Mouse (Mus musculus) heart, postnatal 0 days (tissue): ENCODE data around the gene R3hcc1l. TPM values are rescaled to one million over a fixed set of nuclear protein-coding genes. Genes with fewer than 3 reads are reported as not detected.
A peak's percentile ranks its signal among the peaks of the same experiment; 100 is the strongest.

Experiments
- ATAC-seq: fragments of 200-750 bp; cut with Nextera tagmentation; 2 replicates; pipeline ENCODE4 v1.8.0; 2017; ENCODE audit warnings: low read depth, moderate number of reproducible peaks, moderate library complexity; ENCODE audit not compliant: insufficient read depth
- DNase-seq: peaks from one replicate; pipeline ENCODE4 v3.0.0-alpha.2; 2016; ENCODE audit warnings: low spot score
- H3K27ac ChIP-seq: fragments of 300-500 bp; sonication (generic); 2 replicates; pipeline ENCODE4 v1.5.1; 2014; ENCODE audit warnings: low read depth, mild to moderate bottlenecking
- H3K27me3 ChIP-seq: fragments of 300-500 bp; sonication (generic); 2 replicates; pipeline ENCODE4 v1.6.1; 2014; ENCODE audit warnings: low read length, mixed read lengths; ENCODE audit not compliant: control insufficient read depth, insufficient read depth
- H3K36me3 ChIP-seq: fragments of 300-500 bp; sonication (generic); replicated peaks from 2 replicates; pipeline ENCODE4 v1.6.1; 2014; ENCODE audit warnings: low read length, mixed read lengths; ENCODE audit not compliant: control insufficient read depth, insufficient read depth
- H3K4me1 ChIP-seq: fragments of 300-500 bp; sonication (generic); 2 replicates; pipeline ENCODE4 v1.6.1; 2014; ENCODE audit warnings: antibody characterized with exemption; ENCODE audit not compliant: control insufficient read depth, insufficient read depth
- H3K4me2 ChIP-seq: fragments of 300-500 bp; sonication (generic); 2 replicates; pipeline ENCODE4 v1.6.1; 2014; ENCODE audit warnings: low read depth, mild to moderate bottlenecking, low read length, moderate library complexity
- H3K4me3 ChIP-seq: fragments of 300-500 bp; sonication (generic); 2 replicates; pipeline ENCODE4 v1.5.1; 2014; ENCODE audit warnings: low read depth, low read length
- H3K9ac ChIP-seq: fragments of 300-500 bp; sonication (generic); replicated peaks from 2 replicates; pipeline ENCODE4 v1.6.1; 2014; ENCODE audit warnings: low read depth, low read length, mixed read lengths
- H3K9me3 ChIP-seq: fragments of 300-500 bp; sonication (generic); replicated peaks from 2 replicates; pipeline ENCODE4 v1.6.1; 2016; ENCODE audit warnings: low read length; ENCODE audit not compliant: control insufficient read depth
- CTCF ChIP-seq: IDR thresholded peaks from 2 replicates; pipeline ENCODE4 v1.5.1; 2016; ENCODE audit warnings: antibody characterized with exemption, control low read depth, low read depth
- EP300 ChIP-seq: IDR thresholded peaks from 2 replicates; pipeline ENCODE4 v1.6.1; 2016; ENCODE audit warnings: antibody characterized with exemption, low read depth
- WGBS: fragments of 180-500 bp; shearing (Covaris S2); extraction: QIAGEN DNeasy Blood & Tissue Kit; methylation state at CpG from one replicate; pipeline ENCODE4 v1.1.7; 2014; 5-methylcytosine and 5-hydroxymethylcytosine counted together
- polyA plus RNA-seq: library from polyadenylated mRNA; unstranded; fragments of >200 nt; fragmentation: Nextera tagmentation; extraction: Ambion mirVana; gene quantifications from 2 replicates; pipeline ENCODE4 v1.2.1, GENCODE M21; 2015
- total RNA-seq: library from RNA; depleted of rRNA; stranded (reverse); fragments of >200 nt; gene quantifications from 2 replicates; pipeline ENCODE4 v1.2.3, GENCODE M21; 2014; ENCODE audit warnings: low replicate concordance

The R3hcc1l gene
- total and polyA plus RNA-seq, 2 experiments from 2014 or later = 10.2 to 20.6 TPM

DNA sequence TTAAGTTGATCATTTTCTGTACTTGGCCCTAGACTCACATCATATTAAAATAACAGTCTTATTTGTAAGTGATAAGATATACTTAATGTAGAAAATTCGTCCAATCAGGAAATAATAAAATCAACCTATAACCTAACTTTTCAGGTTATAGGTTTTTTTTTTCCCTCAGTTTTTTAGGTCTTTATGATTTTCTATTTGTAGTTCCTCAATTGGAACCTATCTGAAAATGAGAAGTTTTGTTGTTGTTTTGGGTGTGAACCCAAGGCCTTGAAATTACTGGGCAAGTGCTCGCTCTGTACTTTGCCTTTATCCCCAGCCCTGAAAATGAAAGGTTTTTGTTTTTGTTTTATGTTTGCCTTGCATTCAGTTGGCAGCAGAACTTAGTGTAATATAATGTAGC is 6.1 kb downstream of the R3hcc1l start:
- WGBS = 95% methylated on average over 2 of the region's 2 CpGs
- ATAC-seq = no peak
- TF ChIP-seq EP300 (no peak), CTCF (no peak)
- Histone ChIP-seq H3K27me3 (no peaks in the 10 kb centered on the region), H3K36me3 (no peaks in the 10 kb centered on the region), H3K9me3 (no peaks in the 10 kb centered on the region), H3K4me1 (peaks cover 7% of the 10 kb centered on the region; the same call in 1 of the 2 replicates), H3K4me2 (no peak overlapping the region), H3K27ac (no peak overlapping the region), H3K9ac (no peak overlapping the region), H3K4me3 (no peak overlapping the region)
- DNase-seq = no peak

DNA sequence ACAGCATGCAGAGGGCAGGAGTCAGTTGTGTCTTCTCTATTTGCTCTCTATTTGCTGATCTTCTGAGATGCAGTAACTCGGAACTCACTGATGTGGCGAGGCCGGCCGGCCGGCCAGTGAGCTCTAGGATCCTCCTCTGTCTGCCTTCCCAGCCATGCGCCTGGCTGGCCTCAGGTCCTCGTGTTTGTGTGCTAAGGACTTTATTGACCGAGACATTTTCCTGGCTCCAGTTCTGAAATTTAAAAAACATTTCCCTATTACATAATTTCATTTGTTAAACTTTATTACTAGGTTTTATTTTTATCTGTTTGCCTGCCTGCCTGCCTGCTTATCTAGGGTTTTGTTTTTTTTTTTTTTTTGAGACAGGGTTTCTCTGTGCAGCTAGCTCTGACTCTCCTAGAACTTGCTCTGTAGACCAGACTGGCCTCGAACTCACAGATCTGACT is 11.5 kb downstream of the R3hcc1l start:
- WGBS = 42% methylated on average over 9 of the region's 9 CpGs
- DNase-seq = no peak
- H3K4me2 ChIP-seq = no peak overlapping the region
- no peak overlapping the region for H3K4me3 ChIP-seq
- no peak for ATAC-seq
- H3K36me3 ChIP-seq = no peaks in the 10 kb centered on the region
- no peaks in the 10 kb centered on the region for H3K9me3 ChIP-seq
- 0 out of 2 replicates have a peak, but pooled peaks cover 3% of the 10 kb centered on the region for H3K4me1 ChIP-seq
- H3K9ac ChIP-seq = no peak overlapping the region
- no peak overlapping the region for H3K27ac ChIP-seq
- H3K27me3 ChIP-seq = no peaks in the 10 kb centered on the region
- TF ChIP-seq EP300 = no peak
- TF ChIP-seq CTCF = no peak

DNA sequence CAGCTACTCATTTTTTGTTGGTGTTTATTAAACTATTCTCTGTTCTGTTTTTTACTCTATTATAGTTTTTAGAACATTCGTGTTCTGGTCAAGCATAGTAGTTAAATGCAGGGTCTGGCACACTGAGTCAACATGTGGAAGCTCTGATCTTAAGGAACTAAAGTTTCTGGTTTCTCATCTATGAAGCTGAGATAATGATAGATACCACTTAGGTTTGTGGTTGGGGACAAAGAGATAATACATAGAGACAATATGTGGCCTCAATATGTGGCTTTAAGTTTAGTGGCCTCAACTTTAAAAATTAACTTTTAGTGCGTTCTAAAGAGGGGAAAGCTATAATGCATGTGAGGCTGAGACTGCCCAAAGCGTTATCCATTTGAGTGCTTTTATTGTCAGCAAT is 15.9 kb downstream of the R3hcc1l start:
- no peak overlapping the region for H3K4me3 ChIP-seq
- TF ChIP-seq CTCF (no peak), EP300 (no peak)
- whole genome bisulfite sequencing = 86% methylated on average over 3 of the region's 3 CpGs

DNA sequence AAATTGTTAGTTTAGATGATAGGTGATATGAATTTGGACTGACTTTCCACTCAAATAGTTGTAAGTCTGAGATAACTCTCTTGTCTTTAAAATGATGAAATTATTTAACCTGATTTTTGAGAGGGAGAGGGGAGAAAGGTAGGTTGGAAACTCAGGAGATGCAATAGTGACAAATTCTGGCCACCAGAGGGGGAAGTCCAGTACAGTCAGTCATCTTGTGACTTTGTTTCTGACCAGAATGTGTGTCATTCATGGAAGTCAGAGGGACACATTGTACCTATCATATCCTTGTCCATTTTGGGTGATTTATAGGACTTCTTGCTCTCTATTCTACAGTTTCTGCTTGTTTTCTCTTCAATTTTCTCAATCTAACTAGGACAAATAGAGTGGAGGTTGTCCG is 19.0 kb downstream of the R3hcc1l start:
- Histone ChIP-seq H3K36me3 (no peaks in the 10 kb centered on the region), H3K27ac (no peak overlapping the region), H3K9ac (no peak overlapping the region), H3K9me3 (no peaks in the 10 kb centered on the region), H3K4me3 (no peak overlapping the region), H3K4me2 (no peak overlapping the region), H3K27me3 (no peaks in the 10 kb centered on the region), H3K4me1 (peaks cover 17% of the 10 kb centered on the region)
- DNase-seq (no peak), ATAC-seq (no peak)
- TF ChIP-seq EP300 = no peak
- TF ChIP-seq CTCF = peak; percentile 45
- WGBS = 74% methylated on average over 1 of the region's 1 CpGs

More for the DNA sequence above, 15.9 kb downstream of the R3hcc1l start:
- no peaks in the 10 kb centered on the region for H3K36me3 ChIP-seq
- ATAC-seq (no peak), DNase-seq (no peak)
- H3K9ac ChIP-seq = no peak overlapping the region
- H3K9me3 ChIP-seq = no peaks in the 10 kb centered on the region
- no peak overlapping the region for H3K4me2 ChIP-seq
- H3K27me3 ChIP-seq = no peaks in the 10 kb centered on the region
- no peak overlapping the region for H3K27ac ChIP-seq
- H3K4me1 ChIP-seq = peaks cover 6% of the 10 kb centered on the region

DNA sequence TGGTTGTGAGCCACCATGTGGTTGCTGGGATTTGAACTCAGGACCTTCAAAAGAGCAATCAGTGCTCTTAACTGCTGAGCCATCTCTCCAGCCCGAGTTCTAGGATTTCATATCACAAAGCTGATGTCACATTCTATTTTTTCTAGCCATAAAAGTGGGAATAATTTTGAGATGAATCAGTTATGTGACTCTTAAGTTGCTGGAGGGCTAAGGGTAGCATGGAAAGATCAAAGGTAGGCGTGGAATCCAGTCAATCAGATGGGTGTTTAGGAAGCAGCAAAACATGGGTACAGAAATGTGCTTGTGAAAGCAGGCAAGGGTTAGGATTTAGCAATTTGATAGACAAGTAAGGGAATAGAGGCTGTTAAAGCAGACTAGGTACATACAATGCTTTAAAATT is 20.4 kb downstream of the R3hcc1l start:
- DNase-seq (no peak), ATAC-seq (no peak)
- no peak overlapping the region for H3K4me3 ChIP-seq
- H3K9ac ChIP-seq = no peak overlapping the region
- H3K4me2 ChIP-seq = no peak overlapping the region
- WGBS = 64% methylated on average over 2 of the region's 2 CpGs
- no peak for TF ChIP-seq EP300
- TF ChIP-seq CTCF = no peak
- H3K36me3 ChIP-seq = no peaks in the 10 kb centered on the region
- peaks cover 17% of the 10 kb centered on the region for H3K4me1 ChIP-seq
- no peaks in the 10 kb centered on the region for H3K27me3 ChIP-seq
- H3K9me3 ChIP-seq = no peaks in the 10 kb centered on the region
- 0 out of 2 replicates have a peak overlapping the region, but pooled peaks have one; percentile 11 for H3K27ac ChIP-seq

DNA sequence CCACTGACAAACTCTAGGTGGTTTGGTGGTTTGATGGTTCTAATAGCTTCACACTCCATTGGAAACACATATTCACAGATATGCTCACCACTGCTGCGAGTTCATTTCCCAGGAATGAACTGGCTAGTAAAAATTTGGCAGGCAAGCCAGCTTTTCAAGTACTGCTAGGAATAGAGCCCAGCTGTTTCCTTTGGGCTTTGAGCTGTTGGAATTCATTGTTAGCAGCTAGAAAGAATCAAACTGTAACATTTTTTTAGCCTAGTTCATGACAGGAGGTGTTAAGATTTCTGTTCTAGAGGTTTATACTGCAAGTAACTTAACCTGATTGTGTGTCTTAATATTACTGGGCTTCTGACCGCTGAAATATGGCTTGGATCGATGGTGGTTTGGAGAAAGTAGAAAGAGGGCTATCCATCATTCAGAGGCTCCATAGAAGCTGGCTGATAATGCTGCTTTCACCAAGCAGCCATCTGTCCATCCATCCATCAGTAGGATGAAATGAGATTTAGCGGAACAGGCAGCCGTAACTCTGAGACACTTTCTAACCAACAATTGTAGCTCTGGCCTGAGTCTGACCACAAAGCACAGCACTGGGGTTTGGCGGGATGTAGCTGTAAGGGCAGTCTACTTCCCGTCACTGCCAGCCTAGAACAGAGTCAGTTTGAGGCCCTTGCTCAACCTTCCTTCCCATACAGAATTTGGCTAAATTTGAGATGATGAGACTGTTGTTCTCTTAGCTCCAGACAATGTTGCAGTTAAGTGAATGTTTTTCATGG is 21.0 kb downstream of the R3hcc1l start:
- ATAC-seq = no peak
- WGBS = 62% methylated on average over 7 of the region's 7 CpGs
- 0 out of 2 replicates have a peak overlapping the region, but pooled peaks have one; percentile 11 for H3K27ac ChIP-seq

More for the DNA sequence above, 21.0 kb downstream of the R3hcc1l start:
- no peaks in the 10 kb centered on the region for H3K36me3 ChIP-seq
- no peak overlapping the region for H3K4me2 ChIP-seq
- H3K4me1 ChIP-seq = peaks cover 17% of the 10 kb centered on the region
- no peak overlapping the region for H3K9ac ChIP-seq
- TF ChIP-seq EP300 (no peak), CTCF (no peak)
- H3K4me3 ChIP-seq = no peak overlapping the region
- peak; percentile 17 for DNase-seq
- no peaks in the 10 kb centered on the region for H3K27me3 ChIP-seq
- no peaks in the 10 kb centered on the region for H3K9me3 ChIP-seq
